Mouse (Mus musculus): ENCODE results near the gene Tmem252.

- TF ChIP-seq POLR2A (IDR thresholded peaks at IDR 0.05; ENCODE audit: insufficient read depth, low read depth, low read length) (no peak), CTCF (IDR thresholded peaks at IDR 0.05) (peak; percentile 27)
These were observed 27.9 kb downstream of the Tmem252 start for GRCm38 (mm10) chr19:24701716-24702115.

Data from heart, adult 2 months (tissue).